Mouse (Mus musculus): ENCODE results near the gene Gng13.

The Gng13 gene

GRCm38 (mm10) chr17:25716711-25717637 lies at the start of gene Gng13:
Gng13 (plus strand) TSS chr17:25717171.
- peak in 1 of 2 experiments; percentile 38 for DNase-seq (ENCODE audit: low spot score in 2 of 2)

- no peak for DNase-seq (ENCODE audit: low spot score in 2 of 2)
Measured at GRCm38 (mm10) chr17:25668481-25669055, 48.4 kb upstream of the Gng13 start.

- DNase-seq (ENCODE audit: low spot score in 2 of 2) = no peak
Measured at GRCm38 (mm10) chr17:25672982-25673381, 44.0 kb upstream of the Gng13 start.

DNA sequence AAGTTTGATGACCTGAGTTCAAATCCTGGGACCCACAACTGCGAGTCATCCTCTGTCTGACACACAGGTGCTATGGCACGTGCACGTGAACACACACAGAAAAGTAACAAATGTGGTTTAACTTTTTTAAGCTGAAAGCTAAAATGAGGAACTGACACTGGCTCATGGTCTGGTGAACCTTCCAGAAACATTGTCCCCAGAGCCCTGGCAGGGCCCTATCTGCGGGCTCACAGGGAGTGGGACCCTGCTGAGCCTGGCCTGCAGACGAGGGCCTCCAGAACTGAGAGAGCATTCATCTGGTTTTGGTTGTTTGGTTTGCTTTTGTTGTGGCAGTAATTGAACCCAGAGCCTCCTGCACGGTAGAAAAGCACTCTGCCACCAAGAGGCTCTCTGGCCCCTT lies 39.0 kb upstream of the Gng13 start:
- no peak for DNase-seq (ENCODE audit: low spot score in 2 of 2)

GRCm38 (mm10) chr17:25679818-25680217 lies 37.2 kb upstream of the Gng13 start:
- DNase-seq (ENCODE audit: low spot score in 2 of 2) = no peak

- DNase-seq (ENCODE audit: low spot score in 2 of 2) = no peak
Measured at GRCm38 (mm10) chr17:25681636-25682035, 35.3 kb upstream of the Gng13 start.

- no peak for DNase-seq (ENCODE audit: low spot score in 2 of 2)
Measured at GRCm38 (mm10) chr17:25686323-25686722, 30.6 kb upstream of the Gng13 start.

DNA sequence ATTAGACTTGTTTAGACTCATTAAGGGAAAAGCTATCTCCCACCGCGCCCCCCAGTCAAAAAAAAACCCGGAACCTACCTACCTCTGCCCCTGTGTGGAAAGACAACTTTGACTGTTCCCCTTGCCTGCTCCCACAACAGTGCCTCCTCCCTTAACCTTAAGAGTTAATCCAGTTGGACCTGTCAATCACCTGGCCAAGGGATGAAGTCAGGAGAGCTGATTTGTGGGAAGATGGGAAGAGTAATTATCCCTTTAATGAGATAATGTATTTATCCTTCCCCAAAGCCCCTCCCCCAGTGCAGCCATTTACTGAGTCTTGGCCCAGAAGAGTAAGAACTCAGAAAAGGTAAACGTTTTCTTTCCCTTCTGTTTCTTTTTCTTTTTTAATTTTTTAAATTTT lies 28.0 kb upstream of the Gng13 start:
- DNase-seq (ENCODE audit: low spot score in 2 of 2) = no peak

- DNase-seq (ENCODE audit: low spot score in 2 of 2) = no peak
Measured at GRCm38 (mm10) chr17:25696263-25696662, 20.7 kb upstream of the Gng13 start.

- peak in 1 of 2 experiments; percentile 87 for DNase-seq (ENCODE audit: low spot score in 2 of 2)
Measured at GRCm38 (mm10) chr17:25698446-25698845, 18.5 kb upstream of the Gng13 start.

DNA sequence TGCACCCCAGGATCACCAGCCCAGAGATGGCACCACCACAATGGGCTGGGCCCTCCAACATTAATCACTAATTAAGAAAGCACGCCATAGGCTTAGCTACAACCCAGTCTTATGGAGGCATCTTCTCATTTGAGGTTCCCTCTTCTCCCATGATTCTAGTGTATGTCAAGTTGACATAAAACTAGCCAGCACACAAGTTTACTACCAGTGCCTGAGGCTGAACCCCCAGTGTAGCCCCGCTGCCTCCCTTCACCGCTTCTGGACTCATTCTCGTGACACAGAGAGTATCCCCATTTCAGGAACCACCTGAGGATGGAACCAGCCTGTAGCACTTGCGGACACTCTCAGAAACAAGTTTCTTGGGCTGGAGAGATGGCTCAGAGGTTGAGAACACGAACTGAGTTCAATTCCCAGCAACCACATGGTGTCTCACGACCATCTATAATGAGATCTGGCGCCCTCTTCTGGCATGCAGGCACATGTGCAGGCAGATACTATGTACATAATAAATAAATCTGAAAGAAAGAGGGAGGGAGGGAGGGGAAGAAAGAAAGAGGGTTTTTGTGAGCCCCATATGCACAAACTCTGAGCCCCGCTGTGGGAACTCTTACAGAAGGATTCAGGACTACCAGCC lies 16.0 kb upstream of the Gng13 start:
- DNase-seq (ENCODE audit: low spot score in 2 of 2) = no peak

GRCm38 (mm10) chr17:25709994-25710393 lies 7.0 kb upstream of the Gng13 start:
- no peak for DNase-seq (ENCODE audit: low spot score in 2 of 2)

DNA sequence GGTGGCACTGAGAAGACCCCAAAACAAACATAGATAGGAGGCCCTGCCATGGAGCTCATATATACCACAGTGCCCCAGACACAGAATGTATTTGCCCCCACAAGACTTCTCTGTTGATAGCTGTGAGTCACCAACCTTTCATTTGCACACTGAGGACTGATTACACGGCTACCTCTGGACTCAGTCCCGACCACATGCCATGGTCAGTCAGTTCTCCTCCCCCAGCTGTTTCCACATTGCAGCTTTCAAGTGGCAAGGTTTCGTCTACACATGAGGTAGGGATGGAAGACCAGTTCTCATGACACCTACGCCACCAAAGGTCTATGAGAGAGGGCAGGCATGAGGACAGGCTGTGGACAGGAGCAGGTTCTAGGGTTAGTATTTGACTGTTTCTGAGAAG lies 5.8 kb upstream of the Gng13 start:
- DNase-seq (ENCODE audit: low spot score in 2 of 2) = no peak

- no peak for DNase-seq (ENCODE audit: low spot score in 2 of 2)
Measured at GRCm38 (mm10) chr17:25715627-25716026, 1.3 kb upstream of the Gng13 start.

DNA sequence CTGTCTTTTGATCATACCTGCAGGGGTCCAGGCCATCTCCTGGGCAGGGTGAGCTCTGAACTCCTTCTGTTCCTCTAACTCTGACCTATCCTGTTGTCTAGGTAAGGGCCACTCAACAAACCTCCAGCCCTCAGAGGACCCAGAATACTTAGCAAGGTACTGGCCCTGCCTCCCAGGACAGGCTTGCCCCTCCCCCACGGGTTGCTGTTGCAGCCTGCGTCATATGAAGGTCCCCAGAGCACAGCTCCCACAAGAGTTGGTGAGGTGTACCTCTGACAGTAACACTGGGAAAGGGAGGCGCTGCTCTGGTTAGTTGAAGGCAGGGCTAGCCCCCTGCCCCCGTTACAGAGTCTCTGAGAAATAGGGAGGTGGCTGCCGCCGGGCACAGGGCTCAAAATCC lies 841 bp upstream of the Gng13 start:
- no peak for DNase-seq (ENCODE audit: low spot score in 2 of 2)

DNA sequence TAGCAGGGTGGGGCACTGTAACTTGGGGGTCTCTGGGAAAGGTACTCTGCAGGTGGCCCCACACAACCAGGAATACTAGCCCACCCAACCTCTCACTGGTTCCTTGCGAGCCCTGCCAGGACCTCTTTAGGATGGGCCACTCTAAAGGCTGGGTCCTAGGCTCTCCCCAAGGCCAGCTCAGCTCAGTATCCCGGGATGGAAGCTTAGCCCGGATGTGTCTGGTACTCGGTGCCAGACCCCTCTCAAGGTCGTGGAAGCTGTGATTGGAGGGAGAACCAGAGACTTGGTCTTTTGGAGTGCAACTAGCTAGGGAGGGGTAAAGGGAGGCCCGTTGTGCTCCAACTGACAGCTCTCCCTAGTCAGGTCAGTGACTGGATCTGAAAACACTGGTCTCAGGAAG lies 720 bp downstream of the Gng13 start:
- DNase-seq (ENCODE audit: low spot score in 2 of 2) = no peak

- DNase-seq (ENCODE audit: low spot score in 2 of 2) = no peak
Measured at GRCm38 (mm10) chr17:25721476-25721875, 4.5 kb downstream of the Gng13 start.

GRCm38 (mm10) chr17:25723470-25723869 lies 6.5 kb downstream of the Gng13 start:
- no peak for DNase-seq (ENCODE audit: low spot score in 2 of 2)

DNA sequence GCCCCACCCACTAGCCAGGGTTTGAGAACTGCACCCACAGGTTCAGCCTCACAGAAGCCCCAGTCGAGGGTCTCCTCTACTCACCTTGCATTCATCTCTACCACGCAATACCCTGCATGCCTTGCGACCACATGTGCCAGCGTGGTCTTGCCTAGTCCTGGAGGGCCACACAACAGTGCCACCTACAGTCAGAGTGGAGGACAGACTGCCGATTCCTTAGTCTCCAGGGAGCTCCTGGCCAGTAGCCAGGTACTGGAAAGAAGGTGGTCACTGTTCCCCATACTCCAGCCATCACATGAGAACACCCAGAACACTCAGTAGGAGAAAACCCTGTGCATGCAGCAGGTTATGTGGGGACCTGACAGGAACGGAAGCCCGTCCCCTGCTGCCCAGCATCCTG lies 6.9 kb downstream of the Gng13 start:
- DNase-seq (ENCODE audit: low spot score in 2 of 2) = no peak

- DNase-seq (ENCODE audit: low spot score in 2 of 2) = no peak
Measured at GRCm38 (mm10) chr17:25725264-25725663, 8.3 kb downstream of the Gng13 start.

DNA sequence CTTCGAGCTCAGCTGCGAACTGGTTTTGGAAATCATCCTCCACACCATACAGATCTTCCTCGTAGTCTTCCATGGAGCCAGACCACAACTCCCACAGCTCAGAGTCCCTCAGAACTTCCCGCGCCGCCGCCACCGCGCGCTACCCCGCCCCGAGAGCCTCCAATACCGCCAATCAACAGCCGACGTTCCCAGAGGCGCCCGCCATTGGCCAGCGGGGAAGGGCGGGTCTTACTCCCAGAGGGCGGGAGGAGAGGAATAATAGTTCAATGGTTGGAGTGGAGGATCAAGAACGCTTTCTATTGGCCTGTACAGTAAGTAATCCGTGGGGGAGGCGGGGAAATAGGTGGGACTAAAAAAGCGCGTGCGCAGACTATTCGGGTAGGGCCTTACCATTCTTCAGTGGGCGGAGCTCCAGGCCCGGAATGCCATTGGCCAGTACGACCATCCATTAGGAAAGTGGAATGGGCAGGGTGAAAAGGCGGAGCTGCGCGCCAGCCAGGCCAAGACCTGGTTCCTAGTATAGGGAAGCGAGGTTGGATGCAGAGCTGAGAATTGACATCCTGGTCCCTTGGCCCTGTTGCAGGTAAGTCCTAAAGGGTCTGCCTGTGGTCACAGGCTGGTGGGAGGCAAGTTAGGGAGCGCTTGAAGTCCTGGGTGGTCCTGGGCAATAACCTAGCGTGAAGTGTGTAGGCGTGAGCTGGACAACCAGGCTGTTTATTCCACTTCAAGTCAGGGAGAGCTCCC lies 10.5 kb downstream of the Gng13 start, which contains the start of the genes Chtf18 and Rpusd1:
Chtf18 (minus strand) TSS at position 155 of the 744 bp plus-strand sequence.
Rpusd1 (plus strand) TSS at position 406 of the 744 bp plus-strand sequence.
- DNase-seq (ENCODE audit: low spot score in 2 of 2) = peak; percentile 99 to 100

- DNase-seq (ENCODE audit: low spot score in 2 of 2) = no peak
Measured at GRCm38 (mm10) chr17:25728009-25728270, 11.0 kb downstream of the Gng13 start.
